Mouse (Mus musculus) NIH3T3 (cell line): Measurements from ENCODE around the gene Scgb1a1.
"Not testable (repeated sequence)": the region's sequence is repeated elsewhere in the genome, so short reads cannot be mapped to it uniquely, and the experiment has no call there.

Experiments
- DNase-seq: peaks from one replicate; pipeline ENCODE4 v3.0.0-alpha.2; 2012; ENCODE audit warnings: low read depth

Gene Scgb1a1

DNA sequence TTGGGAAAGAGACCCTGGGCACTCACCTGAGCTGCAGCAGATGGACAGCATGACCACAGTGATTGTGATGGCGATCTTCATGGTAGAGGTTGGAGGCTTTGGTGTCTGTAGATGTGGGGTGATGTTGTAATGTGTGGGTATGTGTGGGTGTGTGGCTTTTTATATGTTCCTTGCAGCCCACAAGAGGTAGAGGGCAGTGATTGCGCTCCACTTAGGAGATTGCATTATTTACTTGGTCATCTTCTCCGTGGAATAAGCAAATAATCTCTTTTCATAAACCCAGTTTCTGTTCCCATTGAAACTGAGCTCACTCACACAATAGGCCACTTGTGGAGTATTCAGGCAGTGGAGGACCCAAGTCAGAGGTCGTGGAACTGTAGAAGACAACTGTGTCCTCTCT, at the start of gene Scgb1a1:
TSS of gene Scgb1a1 (minus strand) at position 138 of the 400 bp plus-strand sequence.
- no peak for DNase-seq

DNA sequence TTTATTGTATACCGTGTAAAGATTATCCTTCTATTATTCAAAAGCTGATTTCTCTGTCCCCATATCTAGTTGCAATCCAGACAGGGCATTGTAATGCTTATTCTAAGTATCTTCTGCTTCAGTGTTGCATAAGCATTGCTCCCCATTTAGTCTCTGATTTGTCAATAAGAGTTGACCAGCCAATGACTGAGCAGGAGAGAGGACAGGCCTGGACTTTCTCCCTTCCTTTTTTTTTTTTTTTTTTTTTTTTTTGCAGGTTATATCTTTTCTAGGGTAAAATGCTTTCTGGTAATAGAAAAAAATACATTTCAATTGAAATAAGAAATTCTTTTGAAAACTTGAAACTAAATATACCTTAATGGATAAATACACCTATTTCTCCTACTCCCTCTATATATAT, 49.4 kb upstream of the Scgb1a1 start:
- no peak for DNase-seq

DNA sequence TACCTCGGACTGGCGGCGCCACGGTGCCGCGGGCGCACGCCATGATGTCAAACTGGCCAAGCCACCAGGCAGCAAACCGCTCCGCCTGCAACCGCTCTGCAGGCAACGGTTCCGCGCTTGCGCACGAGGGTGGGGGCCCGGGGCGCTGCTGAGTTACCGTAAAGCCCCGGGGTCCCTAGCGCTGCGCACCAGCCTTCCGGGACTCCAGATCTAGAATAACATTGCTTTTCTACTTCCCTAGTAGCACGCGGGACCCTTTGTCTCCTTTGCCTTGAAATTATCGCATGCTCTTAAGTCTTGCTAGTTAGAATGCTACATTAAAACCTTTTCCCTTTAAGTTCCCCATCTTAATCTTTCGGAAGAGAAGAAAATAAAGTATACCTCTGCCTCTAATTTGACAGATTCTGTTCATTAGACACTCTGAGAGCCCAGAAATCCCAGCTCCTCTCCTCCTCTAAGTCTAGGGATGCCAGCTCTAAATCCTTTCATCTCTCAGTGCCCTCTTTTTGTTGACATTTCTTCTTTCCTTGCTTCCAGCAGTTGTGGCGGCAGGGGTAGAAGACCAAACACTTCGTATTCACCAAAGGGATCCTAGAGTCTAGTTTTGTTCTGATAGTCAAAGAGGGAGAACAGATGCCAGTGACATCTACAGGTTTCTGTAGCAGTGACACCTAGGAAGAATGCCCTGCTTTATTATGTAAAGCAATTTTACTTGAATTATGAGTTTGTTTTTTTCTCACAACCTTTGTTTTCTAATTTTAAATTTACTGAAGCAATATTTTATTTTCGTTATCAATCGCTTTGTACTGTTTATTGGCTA, 48.0 kb upstream of the Scgb1a1 start, which contains the start of gene Asrgl1:
TSS of gene Asrgl1 (minus strand) at position 125 of the 820 bp plus-strand sequence.
- DNase-seq: peak; percentile 96

DNA sequence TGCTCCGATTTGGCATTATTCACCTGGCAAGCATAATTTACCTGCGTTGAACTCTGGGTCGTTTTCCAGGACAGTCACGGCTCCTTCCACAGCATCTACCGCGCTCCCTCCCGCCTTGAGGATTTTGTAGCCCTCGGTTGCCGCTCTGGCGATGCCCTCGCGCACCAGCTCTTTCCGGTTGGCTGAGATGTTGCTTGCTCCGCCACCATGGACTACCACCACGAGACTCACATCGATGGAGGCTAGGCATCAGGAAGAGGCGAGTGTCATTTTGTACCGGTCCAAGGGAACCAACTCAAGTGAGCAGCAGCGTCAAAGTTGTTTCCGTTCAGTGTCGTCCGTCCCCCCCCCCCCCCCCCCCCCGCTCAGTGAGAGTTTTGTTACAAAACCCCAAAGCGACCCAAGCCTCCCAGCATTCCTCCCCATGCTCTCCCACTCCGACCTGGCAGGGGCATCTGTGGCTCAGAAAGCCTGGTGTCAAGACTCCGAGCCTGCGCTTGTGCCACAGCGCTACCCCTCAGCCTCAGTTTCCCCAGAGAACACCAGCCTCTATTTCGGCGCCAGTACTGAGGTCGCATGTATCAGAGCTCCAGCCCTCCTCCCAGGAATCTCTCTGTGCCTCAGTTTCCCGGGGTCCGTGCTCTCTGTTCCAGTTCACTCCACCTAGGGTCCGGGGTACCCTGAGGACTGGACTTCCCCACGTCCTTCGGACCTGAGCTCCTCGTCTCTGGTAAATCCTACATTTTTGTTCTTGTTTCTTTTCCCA, 47.2 kb upstream of the Scgb1a1 start:
- peak; percentile 47 for DNase-seq

DNA sequence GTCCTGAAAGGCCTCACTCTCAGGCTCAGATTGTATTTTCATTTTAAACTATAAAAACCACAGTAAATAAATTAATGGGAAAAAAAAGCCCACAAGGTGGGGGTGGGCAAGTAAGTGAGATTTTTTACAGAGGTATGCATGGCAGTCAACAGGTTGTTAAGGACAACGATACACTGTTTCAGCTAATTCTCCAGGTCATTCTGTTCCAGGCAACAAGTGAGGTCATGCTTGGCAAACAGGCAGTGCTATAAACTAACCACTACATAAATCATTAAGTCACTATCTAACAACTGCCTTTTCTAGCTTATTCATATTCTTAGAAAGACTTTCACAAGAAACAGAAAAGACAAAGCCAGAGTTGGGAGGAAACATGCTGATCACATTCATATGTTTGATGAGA, 42.2 kb upstream of the Scgb1a1 start:
- DNase-seq: peak; percentile 55

DNA sequence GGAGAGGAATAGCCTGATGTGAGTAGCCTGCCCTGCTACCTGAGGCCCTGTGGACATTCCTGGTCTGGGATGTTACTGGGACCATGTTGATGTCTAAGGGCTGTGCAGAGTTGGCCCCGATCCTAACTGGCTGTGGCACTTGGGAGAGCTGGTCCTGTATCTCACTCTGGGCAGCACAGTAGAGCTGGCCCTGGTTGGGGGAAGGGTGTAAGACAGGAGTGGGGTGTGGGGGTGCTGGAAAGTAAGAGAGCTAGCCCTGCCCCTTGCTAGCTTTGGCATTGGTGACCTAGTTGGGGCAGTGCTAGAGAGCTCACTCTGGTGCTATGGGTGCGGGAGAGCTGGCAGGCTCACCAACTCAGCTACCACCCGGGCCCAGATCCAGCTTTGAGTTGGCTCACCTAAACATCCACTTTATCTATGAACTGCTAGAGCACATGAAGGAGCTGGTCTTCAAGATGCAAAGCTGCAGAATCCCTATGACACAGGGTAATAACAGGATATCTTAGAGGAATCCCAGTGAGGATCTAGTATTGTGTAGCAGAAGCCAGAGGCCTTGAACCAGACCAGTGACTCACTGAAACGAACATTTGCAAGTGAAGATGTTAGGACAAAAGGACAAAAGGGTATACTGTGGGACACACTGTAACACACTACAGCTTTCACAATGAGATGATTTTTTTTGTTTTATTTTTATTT, 40.9 kb upstream of the Scgb1a1 start:
- DNase-seq: no peak

DNA sequence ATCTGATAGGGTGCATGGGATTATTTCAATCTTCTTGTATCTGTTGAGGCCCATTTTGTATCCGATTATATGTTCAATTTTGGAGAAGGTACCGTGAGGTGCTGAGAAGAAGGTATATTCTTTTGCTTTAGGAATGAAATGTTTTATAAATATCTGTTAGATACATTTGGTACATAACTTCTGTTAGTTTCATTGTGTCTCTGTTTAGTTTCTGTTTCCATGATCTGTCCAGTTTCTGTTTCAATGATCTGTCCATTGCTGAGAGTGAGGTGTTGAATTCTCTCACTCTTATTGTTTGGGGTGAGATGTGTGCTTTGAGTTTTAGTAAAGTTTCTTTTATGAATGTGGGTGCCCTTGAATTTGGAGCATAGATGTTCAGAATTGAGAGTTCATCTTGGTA, 36.2 kb upstream of the Scgb1a1 start:
- DNase-seq: not testable (repeated sequence)

DNA sequence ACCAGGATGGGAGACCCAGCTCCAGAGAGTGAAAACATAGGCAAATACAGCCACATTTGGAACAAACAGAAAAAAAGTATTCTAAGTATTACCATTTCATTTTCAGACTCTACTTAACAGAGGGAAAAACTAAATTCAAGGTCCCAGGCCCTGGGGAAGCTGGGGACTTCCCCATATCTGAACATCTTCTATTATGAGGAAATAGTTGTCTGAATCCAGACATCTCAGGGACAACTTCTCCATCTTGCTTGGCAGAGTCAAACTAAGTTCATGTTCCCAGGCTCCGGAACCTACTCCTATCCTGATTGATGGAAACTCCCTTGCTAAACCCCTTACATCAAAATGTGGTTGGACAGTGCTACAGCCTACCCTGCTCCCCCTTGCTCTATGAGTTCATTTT, 34.6 kb upstream of the Scgb1a1 start:
- DNase-seq: no peak

DNA sequence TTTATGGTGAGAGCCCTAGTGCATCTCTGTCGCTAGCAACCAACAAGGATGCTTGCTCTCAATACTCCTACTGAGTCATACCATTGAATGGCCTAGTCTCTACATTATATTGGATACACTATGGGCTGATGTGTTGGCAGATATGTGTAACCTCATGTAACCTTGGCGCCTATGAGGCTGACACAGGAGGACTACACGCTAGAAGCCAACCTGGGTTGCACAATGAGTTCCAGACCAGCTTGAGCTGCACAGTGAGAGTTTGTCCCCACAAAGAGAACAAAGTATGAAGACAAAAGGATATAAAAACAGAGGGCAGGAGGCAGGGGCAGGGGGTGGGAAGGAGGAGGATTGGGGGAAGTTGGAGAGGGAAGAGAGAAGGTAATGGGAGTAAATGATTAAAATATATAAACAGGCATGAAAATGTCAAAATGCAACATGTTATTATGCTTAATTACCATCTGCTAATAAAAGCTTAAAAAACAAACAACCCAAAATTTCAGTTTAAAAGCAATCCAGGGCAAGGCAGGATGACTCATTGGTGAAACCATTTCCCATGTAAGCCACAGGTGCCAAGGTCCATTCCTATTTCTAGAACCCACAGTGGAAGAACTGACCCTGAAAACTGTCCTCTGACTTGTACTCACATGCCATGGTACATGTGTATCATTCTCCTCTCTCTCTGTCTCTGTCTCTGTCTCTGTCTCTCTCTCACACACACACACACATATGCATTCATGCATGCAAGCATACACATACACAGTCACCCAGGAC, 32.1 kb upstream of the Scgb1a1 start:
- DNase-seq: no peak

DNA sequence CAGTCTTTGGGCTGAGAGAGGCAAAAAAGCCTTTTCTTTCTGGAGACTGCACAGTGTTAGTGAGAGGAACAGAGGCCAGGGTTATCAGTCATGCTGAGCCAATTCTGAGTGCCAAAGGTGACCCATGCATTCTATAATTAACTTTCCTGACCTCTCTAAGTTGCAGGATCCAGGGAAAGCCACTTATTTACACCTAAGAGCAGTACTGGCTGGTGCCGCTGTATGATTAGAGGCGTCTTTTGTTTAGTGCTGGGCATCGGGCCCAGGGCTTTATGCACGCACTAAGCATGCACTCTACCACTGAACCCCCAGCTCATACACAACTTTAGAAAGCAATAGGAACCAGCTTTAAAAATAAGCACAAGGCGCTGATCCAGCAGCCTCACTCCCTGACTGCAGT, 29.5 kb upstream of the Scgb1a1 start:
- no peak for DNase-seq

DNA sequence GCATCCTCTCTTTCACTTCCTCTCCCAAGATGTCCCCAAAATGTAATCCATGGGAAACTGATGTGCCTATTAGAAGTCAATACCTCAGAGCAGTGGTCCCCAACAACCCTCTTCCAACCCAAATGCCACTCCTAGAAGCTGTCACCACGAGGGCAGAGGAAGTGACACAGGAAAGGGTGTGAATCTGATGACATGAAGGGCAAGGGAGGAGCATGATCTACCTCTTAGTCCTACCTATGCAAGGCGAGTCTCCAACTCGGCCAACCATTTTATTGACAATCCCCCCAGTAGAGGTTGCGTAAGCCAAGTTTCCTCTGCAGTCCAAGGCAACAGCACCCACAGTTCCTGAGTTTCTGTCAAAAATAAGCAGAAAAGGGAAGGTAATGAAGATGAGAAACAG, 28.5 kb upstream of the Scgb1a1 start:
- DNase-seq: no peak

DNA sequence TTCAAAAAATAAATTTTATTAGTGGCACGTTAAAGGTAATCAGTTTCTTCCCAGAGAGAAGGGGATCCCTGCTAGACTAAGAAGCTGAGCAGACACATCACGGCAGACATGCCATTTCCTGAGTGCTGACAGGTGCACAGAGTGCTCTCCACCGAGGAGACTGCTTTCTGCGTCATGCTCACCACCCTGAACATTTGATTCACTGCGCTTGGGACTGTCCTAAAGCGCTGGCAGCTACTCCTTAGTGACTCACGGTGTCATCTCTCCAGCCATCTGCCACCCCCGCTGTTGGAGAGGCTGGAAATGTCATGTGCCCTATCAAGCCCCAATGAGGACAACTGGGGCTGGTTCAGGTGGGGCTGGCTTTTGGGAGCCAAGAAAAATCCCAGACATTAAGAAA, 24.3 kb upstream of the Scgb1a1 start:
- no peak for DNase-seq

DNA sequence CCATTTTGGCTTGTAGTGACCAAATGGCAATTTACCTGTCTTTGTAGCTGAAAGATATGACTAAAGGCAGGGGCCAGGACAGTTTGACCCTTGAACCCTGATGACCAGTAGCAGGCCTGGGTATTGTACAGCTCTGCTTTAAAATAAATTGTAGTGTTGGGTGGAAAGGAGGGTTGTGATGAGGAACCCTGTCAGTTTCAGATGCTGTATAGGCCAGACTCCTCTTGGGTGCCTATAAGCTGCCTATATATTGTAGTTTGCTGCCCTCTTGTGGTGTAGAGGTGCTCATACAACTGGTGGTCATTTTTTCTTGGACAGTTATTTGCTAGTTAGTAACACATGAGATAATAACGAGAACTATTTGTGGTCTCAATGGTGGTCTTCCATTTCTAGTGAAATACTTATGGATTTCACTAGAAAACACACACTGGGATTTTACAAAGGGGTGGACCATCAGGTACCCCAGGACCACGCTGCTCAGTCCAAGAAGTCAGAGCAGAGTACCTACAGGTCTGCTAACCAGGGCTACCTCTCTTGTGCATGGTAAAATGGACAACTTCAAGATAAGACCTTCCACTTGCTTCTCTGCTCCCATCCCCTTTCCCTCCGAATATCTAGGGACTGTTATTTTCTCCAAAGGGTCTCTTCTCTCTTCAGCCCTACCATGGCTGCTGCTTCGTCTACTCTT, 22.6 kb upstream of the Scgb1a1 start:
- peak; percentile 89 for DNase-seq

DNA sequence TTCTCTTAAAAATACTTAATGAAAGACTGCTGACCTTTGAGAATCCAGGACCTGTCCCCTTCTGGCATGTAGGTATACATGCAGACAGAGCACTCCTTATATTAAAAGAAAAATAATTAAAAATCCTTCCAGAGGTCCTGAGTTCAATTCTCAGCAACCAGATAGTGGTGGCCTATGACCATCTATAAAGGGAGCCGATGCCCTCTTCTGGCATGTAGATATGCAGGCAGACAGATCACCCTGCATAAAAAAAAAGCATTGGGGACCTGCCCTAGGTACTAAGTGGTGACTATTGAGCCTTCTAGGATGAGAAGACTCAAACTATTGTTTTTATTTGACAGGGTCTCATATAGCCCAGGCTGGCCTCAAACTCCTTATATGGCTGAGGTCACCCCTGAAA, 20.8 kb upstream of the Scgb1a1 start:
- peak; percentile 55 for DNase-seq

DNA sequence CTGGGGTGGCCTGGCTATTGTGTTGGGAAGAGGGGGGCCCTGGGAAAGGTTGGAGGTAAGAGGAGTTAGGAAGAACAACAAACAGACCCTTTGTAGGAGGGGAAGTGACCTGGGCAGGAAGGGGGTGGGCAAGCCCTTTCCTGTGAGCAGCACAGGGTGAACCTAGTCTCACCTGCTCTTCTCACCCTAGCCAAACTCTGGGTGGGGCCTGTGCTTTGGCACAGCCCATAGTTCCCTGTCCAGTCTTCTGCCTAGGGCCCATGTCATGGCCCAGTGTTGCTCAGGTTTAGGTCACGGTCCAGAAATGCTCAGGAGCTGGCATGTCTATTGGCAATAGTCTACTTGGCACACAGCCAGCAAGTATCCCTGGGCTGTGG, 19.6 kb upstream of the Scgb1a1 start:
- peak; percentile 28 for DNase-seq

DNA sequence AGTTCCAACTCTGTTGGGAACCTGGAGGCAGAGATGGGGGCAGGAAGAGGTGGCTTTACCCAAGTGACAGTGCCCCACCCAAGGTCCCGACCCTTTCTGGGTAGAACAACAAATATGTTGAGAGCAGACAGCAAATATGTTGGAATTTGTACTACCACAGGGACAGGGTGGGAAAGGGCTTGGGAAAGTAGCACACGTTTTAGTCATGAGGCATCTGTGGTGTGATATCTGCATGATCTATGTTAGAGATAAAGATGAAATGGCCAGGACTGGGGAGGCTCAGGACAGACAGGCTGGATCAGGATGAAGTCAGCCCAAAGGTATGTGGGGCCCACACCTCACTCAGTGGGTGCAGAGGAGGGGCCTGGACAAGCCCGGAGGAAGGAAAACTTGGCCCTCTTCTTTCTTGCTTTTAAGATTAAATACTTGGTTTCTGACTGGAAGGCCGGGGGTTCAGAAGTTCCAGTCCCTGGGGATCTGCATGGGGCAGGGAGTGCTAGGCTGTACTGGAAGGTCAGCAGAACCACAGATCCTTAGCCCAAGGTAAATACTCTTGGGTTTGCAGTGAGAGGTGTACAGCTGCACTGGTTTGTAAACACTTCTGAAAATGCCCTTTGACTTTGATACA, 19.1 kb upstream of the Scgb1a1 start:
- peak; percentile 75 for DNase-seq

DNA sequence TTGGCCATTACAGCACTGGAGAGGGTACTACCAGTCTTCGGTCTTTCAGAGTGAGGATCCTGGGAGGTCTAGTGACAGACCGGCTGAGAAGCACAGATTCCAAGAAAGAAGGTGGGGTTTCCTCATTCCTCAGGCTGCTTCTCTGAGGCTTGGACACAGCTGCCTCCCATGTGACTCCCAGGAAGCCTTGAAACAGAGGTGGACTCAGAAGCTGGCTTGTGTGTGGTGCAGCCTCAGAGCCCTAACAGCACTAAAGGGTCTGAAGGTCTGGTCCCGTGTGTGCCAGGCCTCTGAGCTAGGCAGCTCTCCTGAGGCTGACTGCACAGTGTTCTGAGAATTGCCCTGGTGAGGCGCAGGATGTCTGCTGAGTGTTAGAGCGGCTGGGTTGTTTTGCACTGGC, 18.3 kb upstream of the Scgb1a1 start:
- DNase-seq: peak; percentile 71

DNA sequence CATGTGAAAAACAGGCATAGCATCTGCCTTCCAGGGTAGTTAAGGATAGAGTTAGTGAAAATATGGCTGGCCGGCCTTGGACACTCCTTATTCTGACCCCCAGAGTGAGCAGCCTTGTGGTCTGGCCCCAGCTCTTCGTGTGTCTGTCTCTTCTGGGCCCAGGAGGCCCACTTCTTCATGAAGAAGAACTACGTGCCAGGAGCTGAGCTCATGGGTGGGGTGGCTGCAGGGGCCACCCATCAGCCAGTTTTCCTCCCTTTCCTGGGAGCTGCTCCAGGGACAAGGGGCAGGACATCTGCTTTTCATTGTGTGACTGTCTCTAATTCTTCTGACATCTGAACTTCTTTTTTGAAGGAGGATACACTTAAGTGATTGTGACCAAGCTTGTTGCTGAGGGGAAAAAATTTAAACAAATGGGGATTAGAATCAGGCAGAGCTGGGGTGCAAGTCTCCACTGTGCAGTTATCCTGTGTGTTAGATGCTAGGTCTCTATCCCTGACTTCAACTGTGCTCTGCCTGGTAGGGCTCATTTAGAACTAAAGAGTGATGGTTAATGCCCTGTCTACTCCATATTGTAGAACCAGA, 17.4 kb upstream of the Scgb1a1 start:
- DNase-seq: peak; percentile 53

DNA sequence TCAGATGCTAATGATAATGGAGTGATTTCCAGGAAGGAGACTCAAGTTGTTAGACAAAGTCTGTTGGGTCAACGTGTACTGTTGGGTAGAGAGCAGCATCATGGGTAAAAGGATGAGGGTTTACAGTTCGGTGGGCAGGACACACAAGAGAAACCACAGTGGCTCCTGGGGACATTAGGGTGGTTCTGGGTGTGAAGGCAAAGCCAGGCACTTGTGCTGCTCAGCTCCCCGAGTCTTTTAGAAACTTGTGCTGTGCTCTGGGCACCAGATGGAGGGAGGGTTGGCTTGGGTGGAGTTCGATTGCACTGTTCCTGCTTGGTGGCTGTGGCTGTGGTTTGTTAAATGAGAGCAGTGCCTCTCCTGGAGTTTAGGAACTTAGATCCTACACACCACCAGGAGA, 16.2 kb upstream of the Scgb1a1 start:
- no peak for DNase-seq

DNA sequence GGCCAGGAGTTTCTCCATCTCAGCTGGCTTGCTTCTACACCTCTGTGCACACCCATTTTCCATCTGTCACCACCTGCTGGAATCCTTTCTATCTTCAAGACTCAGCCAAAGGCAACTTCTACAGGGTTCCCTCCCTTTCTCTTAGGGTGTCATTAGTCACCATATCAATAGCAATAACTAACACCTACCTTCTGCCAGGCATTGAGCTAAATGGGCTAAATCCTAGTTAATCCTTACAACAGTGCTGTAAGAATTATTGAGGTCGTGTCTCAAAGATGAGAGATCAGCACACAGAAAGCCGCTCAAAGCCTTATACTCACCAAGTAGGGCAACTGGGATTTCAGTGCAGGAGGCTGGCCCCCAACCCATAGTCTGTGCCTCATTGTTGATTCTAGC, 13.3 kb upstream of the Scgb1a1 start:
- DNase-seq: no peak
